Mouse (Mus musculus) urinary bladder, adult 2 months (tissue): ENCODE measurements around the gene Hsf5. TPM values are rescaled to one million over a fixed set of nuclear protein-coding genes. Genes with fewer than 3 reads are reported as not detected.

ENCODE experiments used
- DNase-seq: peaks from one replicate; pipeline ENCODE4 v3.0.0; 2022; ENCODE audit warnings: low spot score
- polyA plus RNA-seq: library from polyadenylated mRNA; depleted of rRNA; stranded (reverse); fragments of >200 nt; gene quantifications from 2 replicates; pipeline ENCODE4 v1.2.3, GENCODE M21; 2012

Gene Hsf5
- polyA plus RNA-seq, 1 experiment = 0.10 TPM

GRCm38 (mm10) chr11:87590841-87591525 lies 26.0 kb upstream of the Hsf5 start:
- DNase-seq = no peak

- DNase-seq = peak; percentile 97
These were observed 25.2 kb upstream of the Hsf5 start, which contains the start of gene Mtmr4 for GRCm38 (mm10) chr11:87591526-87592353. TSS of gene Mtmr4 (plus strand) at chr11:87592162.

GRCm38 (mm10) chr11:87592354-87592695 lies 24.6 kb upstream of the Hsf5 start:
- no peak for DNase-seq

- no peak for DNase-seq
These were observed 24.0 kb upstream of the Hsf5 start for GRCm38 (mm10) chr11:87592713-87593598.

GRCm38 (mm10) chr11:87595327-87595841 lies 21.6 kb upstream of the Hsf5 start:
- peak; percentile 82 for DNase-seq

DNA sequence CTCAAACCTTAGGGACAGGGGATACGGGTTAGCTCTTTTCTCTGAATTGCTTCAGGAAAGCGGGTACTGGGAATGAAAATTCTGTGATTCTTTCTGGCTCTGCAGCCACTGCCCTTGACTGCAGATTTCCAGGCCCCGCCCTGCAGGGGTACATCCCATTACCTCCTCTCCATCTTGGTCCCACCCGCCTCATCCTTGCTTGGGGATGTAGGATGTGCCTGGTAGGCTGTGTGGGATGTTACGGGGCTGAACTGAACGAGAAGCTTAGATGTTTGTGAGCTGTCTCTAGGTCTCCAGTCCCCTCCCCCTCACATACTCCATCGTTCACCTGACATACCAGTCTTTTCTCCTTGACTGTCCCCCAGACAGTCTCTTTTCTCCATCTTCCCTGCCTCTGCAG lies 21.0 kb upstream of the Hsf5 start:
- DNase-seq = no peak

- peak; percentile 17 for DNase-seq
These were observed 20.5 kb upstream of the Hsf5 start for GRCm38 (mm10) chr11:87596492-87596891.

- no peak for DNase-seq
These were observed 19.9 kb upstream of the Hsf5 start for GRCm38 (mm10) chr11:87597061-87597460.

GRCm38 (mm10) chr11:87599395-87600089 lies 17.4 kb upstream of the Hsf5 start:
- DNase-seq = peak; percentile 39

- peak; percentile 23 for DNase-seq
These were observed 16.6 kb upstream of the Hsf5 start for GRCm38 (mm10) chr11:87600322-87600853.

DNA sequence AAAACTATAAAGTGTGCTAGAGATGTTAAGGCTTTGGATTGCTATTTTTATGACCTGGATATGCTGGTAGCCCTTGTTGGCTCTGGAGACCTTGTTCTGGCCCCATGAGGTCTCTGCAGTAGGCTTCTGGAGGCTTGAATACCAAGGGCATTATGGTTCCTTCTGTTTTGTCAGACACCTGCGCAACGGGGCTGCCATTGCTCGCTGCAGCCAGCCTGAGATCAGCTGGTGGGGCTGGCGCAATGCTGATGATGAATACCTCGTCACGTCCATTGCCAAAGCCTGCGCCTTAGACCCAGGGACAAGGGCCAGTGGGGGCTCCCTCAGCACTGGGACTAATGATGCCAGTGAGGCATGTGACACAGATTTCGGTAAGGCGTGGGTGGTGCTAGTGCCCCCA lies 14.7 kb upstream of the Hsf5 start:
- no peak for DNase-seq

GRCm38 (mm10) chr11:87603571-87603970 lies 13.4 kb upstream of the Hsf5 start:
- DNase-seq = no peak

GRCm38 (mm10) chr11:87609264-87609663 lies 7.7 kb upstream of the Hsf5 start:
- DNase-seq = no peak

GRCm38 (mm10) chr11:87611547-87611946 lies 5.4 kb upstream of the Hsf5 start:
- DNase-seq = no peak

DNA sequence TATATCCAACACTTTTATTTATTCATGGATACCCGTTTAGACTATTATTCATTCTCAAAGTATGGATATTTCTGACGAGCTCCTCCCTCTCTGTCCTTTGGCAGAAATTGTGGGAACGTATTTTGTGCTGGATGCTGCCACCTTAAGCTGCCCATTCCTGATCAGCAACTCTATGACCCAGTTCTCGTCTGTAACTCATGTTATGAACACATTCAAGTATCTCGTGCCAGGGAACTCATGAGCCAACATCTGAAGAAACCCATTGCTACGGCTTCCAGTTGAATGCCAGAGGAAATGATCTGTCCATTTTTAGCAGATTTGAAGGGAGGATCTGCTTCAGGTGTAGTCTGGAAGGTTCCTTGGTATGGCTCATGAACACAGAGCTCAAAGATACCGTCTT lies 3.0 kb upstream of the Hsf5 start:
- DNase-seq = no peak

DNA sequence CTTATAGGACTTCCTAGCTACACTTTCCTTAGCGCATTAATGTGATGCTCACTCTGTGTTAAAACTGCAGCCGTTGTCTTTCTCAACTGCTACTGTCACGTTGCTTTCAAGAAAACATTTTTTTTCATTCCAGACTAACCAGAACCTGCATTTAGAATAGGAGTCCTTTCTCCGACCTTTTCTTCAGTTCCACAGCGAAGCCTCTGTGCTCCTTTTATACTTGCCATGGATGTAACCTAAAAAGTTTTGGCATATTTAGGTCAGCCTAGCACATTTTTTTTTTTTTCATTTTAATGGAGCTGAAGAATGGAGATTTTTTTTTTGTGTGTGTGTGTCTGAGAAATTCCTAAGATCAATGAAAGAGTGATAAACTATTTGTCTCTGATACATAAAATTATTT lies 1.4 kb upstream of the Hsf5 start:
- no peak for DNase-seq

GRCm38 (mm10) chr11:87615952-87616351 lies 1.0 kb upstream of the Hsf5 start:
- no peak for DNase-seq

- no peak for DNase-seq
These were observed 642 bp downstream of the Hsf5 start for GRCm38 (mm10) chr11:87617606-87618005.

DNA sequence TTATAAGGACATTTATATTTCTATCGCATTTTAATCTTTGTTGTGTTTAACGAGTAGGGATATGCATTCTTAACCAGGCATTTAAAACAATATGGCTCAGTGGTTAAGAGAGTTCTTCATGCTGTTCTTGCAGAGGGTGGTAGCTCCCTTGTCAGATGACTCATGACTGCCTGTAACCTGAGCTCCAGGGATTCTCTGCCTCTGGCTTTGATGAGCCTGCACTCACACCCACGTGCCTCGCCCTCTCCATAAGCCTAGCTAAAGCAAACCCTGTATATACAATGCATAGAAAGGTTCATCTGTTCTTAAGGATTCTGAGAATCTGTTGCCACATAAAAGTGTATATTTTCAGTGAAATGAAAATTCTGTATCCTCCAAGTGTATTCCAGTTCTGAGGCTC lies 6.2 kb downstream of the Hsf5 start:
- no peak for DNase-seq

- no peak for DNase-seq
These were observed 12.9 kb downstream of the Hsf5 start for GRCm38 (mm10) chr11:87629859-87630258.

GRCm38 (mm10) chr11:87638793-87639192 lies 21.8 kb downstream of the Hsf5 start:
- no peak for DNase-seq
